Mouse (Mus musculus): ENCODE measurements at regions not wholly inside any gene's neighbourhood (a gene's known extent, or its start where the extent isn't known, plus 50 kb on each side); places are given as distances from the start of the nearest gene placed in this dataset.

- DNase-seq = no peak
Observed at GRCm38 (mm10) chrX:169554359-169554758, 130.6 kb upstream of the Mid1 start.

GRCm38 (mm10) chrX:169552851-169553250, 132.1 kb upstream of the Mid1 start:
- no peak for DNase-seq

- DNase-seq = no peak
Observed at GRCm38 (mm10) chrX:169544037-169544436, 141.0 kb upstream of the Mid1 start.

- no peak for DNase-seq
Observed at GRCm38 (mm10) chrX:169508229-169508628, 176.8 kb upstream of the Mid1 start.

GRCm38 (mm10) chrX:169493577-169493976, 173.4 kb upstream of the Hccs start:
- DNase-seq = no peak

- no peak for DNase-seq
Observed at GRCm38 (mm10) chrX:169473518-169473917, 153.3 kb upstream of the Hccs start.

GRCm38 (mm10) chrX:169470715-169471114, 150.5 kb upstream of the Hccs start:
- DNase-seq = no peak

- DNase-seq = no peak
Observed at GRCm38 (mm10) chrX:169450159-169450558, 130.0 kb upstream of the Hccs start.

- DNase-seq = no peak
Observed at GRCm38 (mm10) chrX:169439546-169439945, 119.4 kb upstream of the Hccs start.

- peak; percentile 32 for DNase-seq
Observed at GRCm38 (mm10) chrX:169438626-169439025, 118.5 kb upstream of the Hccs start.

GRCm38 (mm10) chrX:169433903-169434302, 113.7 kb upstream of the Hccs start:
- no peak for DNase-seq

GRCm38 (mm10) chrX:169396825-169397224, 76.7 kb upstream of the Hccs start:
- no peak for DNase-seq

GRCm38 (mm10) chrX:169386640-169387039, 66.5 kb upstream of the Hccs start:
- no peak for DNase-seq
